Mouse (Mus musculus) limb, embryonic 12.5 days (tissue): ENCODE measurements around the gene Lclat1. TPM values are rescaled to one million over a fixed set of nuclear protein-coding genes. Genes with fewer than 3 reads are reported as not detected.

Experiments used
- ATAC-seq: fragments of 200-750 bp; cut with Nextera tagmentation; 2 replicates; pipeline ENCODE4 v1.8.0; 2017; ENCODE audit warnings: low read depth, moderate TSS enrichment; ENCODE audit not compliant: insufficient number of reproducible peaks, insufficient read depth, low FRiP score, low TSS enrichment
- H3K27ac ChIP-seq: fragments of 300-500 bp; sonication (generic); 2 replicates; pipeline ENCODE4 v1.5.1; 2016; ENCODE audit warnings: mild to moderate bottlenecking, moderate library complexity
- H3K27me3 ChIP-seq: fragments of 300-500 bp; sonication (generic); 2 replicates; pipeline ENCODE4 v1.6.1; 2016; ENCODE audit warnings: mild to moderate bottlenecking, moderate library complexity
- H3K36me3 ChIP-seq: fragments of 300-500 bp; sonication (generic); 2 replicates; pipeline ENCODE4 v1.6.1; 2016; ENCODE audit warnings: mild to moderate bottlenecking, moderate library complexity
- H3K4me1 ChIP-seq: fragments of 300-500 bp; sonication (generic); replicated peaks from 2 replicates; pipeline ENCODE4 v1.6.1; 2016
- H3K4me2 ChIP-seq: fragments of 300-500 bp; sonication (generic); 2 replicates; pipeline ENCODE4 v1.6.1; 2016; ENCODE audit warnings: mild to moderate bottlenecking, moderate library complexity
- H3K4me3 ChIP-seq: fragments of 300-500 bp; sonication (generic); replicated peaks from 2 replicates; pipeline ENCODE4 v1.5.1; 2016; ENCODE audit warnings: mild to moderate bottlenecking
- H3K9ac ChIP-seq: fragments of 300-500 bp; sonication (generic); replicated peaks from 2 replicates; pipeline ENCODE4 v1.6.1; 2016; ENCODE audit warnings: mild to moderate bottlenecking, moderate library complexity
- H3K9me3 ChIP-seq: fragments of 300-500 bp; sonication (generic); 2 replicates; pipeline ENCODE4 v1.6.1; 2016; ENCODE audit warnings: mild to moderate bottlenecking, moderate library complexity
- WGBS: fragments of 180-500 bp; shearing (Covaris S2); methylation state at CpG from one replicate; pipeline ENCODE4 v1.1.7; 2016; 5-methylcytosine and 5-hydroxymethylcytosine counted together
- polyA plus RNA-seq: library from polyadenylated mRNA; unstranded; fragments of >200 nt; fragmentation: Nextera tagmentation; extraction: Ambion mirVana; gene quantifications from 2 replicates; pipeline ENCODE4 v1.2.1, GENCODE M21; 2016

Lclat1 gene
- polyA plus RNA-seq, 1 experiment from 2014 or later, result 7.5 TPM

GRCm38 (mm10) chr17:73174083-73174562 lies 66.3 kb downstream of the Lclat1 start:
- ATAC-seq, result peak; percentile 87
- 39% methylated on average over 5 of the region's 5 CpGs for WGBS
- H3K27ac ChIP-seq, result peak overlapping the region; percentile 75

DNA sequence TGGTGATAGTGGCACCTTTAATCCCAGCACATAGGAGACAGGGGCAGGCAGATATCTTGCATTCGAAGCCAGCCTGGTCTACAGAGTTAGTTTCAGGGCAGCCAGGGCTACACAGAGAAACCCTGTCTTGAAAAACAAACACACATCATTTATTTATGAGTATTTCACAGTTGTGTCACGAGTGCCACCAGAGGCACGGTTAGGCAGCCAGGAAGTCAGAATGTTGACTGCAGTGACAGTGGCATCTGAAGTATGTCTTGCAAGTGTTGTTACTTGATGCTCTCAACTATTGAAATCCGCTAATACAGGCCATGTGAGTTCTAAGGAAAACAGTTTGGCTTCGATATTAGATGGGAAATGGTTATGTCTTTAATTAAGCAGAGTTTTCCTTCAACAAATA lies 67.9 kb downstream of the Lclat1 start:
- H3K27me3 ChIP-seq, result no peaks in the 10 kb centered on the region
- 66% methylated on average over 5 of the region's 5 CpGs for WGBS
- no peak overlapping the region for H3K4me2 ChIP-seq
- peaks cover under 1% of the 10 kb centered on the region; the same call in 1 of the 2 replicates for H3K36me3 ChIP-seq
- no peak overlapping the region for H3K9ac ChIP-seq
- H3K9me3 ChIP-seq, result no peaks in the 10 kb centered on the region
- no peak for ATAC-seq
- no peak overlapping the region for H3K27ac ChIP-seq
- H3K4me1 ChIP-seq, result peaks cover 17% of the 10 kb centered on the region
- no peak overlapping the region for H3K4me3 ChIP-seq

More at GRCm38 (mm10) chr17:73174083-73174562, 66.3 kb downstream of the Lclat1 start:
- Histone ChIP-seq H3K27me3 (no peaks in the 10 kb centered on the region), H3K4me2 (no peak overlapping the region), H3K9ac (no peak overlapping the region), H3K4me1 (peaks cover 17% of the 10 kb centered on the region), H3K9me3 (no peaks in the 10 kb centered on the region), H3K36me3 (peaks cover 7% of the 10 kb centered on the region), H3K4me3 (no peak overlapping the region)

DNA sequence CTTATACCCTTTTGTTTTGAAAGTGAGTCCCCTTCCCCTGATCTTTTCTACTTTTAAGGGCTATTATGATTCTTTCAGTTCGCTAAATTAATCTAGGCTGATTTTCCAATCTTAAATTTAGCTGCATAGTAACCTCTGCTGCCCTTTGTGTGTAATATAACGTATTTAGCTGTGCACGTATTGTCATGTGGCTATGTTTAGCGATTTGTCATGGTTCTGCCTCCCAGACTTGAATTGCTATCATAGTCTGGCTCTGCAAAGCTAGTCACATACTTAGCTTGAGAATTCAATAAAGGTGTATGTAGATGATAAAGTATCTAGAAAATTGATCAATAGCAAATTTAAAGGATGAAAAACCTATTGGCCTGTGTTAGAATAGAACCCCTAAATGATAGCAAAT lies 69.3 kb downstream of the Lclat1 start:
- Histone ChIP-seq H3K9me3 (no peaks in the 10 kb centered on the region), H3K4me2 (no peak overlapping the region), H3K4me1 (peaks cover 17% of the 10 kb centered on the region), H3K4me3 (no peak overlapping the region), H3K9ac (no peak overlapping the region), H3K27ac (no peak overlapping the region), H3K36me3 (no peaks in the 10 kb centered on the region), H3K27me3 (no peaks in the 10 kb centered on the region)
- ATAC-seq, result no peak
- WGBS, result 92% methylated on average over 4 of the region's 4 CpGs

- H3K27me3 ChIP-seq, result no peaks in the 10 kb centered on the region
- no peak overlapping the region for H3K9ac ChIP-seq
- H3K27ac ChIP-seq, result no peak overlapping the region
- no peak overlapping the region for H3K4me2 ChIP-seq
- H3K4me3 ChIP-seq, result no peak overlapping the region
- H3K36me3 ChIP-seq, result peaks cover 10% of the 10 kb centered on the region
- no peaks in the 10 kb centered on the region for H3K4me1 ChIP-seq
- 95% methylated on average over 5 of the region's 5 CpGs for WGBS
- no peaks in the 10 kb centered on the region for H3K9me3 ChIP-seq
- ATAC-seq, result no peak
Measured at GRCm38 (mm10) chr17:73186929-73187328, 79.1 kb downstream of the Lclat1 start.

- 87% methylated on average over 6 of the region's 6 CpGs for WGBS
- no peaks in the 10 kb centered on the region for H3K27me3 ChIP-seq
Measured at GRCm38 (mm10) chr17:73194146-73194545, 86.4 kb downstream of the Lclat1 start.

DNA sequence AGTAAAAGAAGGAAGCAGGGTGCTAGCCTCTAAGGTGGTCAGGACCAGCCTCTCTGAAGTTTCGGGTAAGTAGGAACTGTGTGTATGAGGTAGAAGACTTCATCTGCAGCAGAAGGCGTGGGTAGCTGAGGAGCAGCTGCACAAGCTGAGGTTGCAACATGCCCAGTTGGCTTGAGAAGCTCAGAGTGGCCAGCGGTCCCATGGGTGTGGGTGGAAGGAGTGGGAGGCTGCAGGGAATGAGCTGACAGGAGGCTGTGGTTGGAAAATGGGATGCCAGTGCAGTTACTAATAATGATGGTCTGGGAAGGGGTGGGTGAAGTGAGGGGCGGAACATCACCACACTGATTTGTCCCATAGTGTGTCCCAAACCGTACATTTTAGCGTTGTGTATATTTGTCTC lies 86.8 kb downstream of the Lclat1 start:
- H3K27ac ChIP-seq, result no peak overlapping the region
- peaks cover 8% of the 10 kb centered on the region for H3K36me3 ChIP-seq
- no peak overlapping the region for H3K9ac ChIP-seq
- H3K4me2 ChIP-seq, result no peak overlapping the region
- no peak for ATAC-seq
- no peak overlapping the region for H3K4me3 ChIP-seq
- 94% methylated on average over 6 of the region's 6 CpGs for WGBS
- no peaks in the 10 kb centered on the region for H3K27me3 ChIP-seq
- H3K4me1 ChIP-seq, result no peaks in the 10 kb centered on the region
- H3K9me3 ChIP-seq, result no peaks in the 10 kb centered on the region

More at GRCm38 (mm10) chr17:73194146-73194545, 86.4 kb downstream of the Lclat1 start:
- Histone ChIP-seq H3K9ac (no peak overlapping the region), H3K4me2 (no peak overlapping the region), H3K36me3 (peaks cover 10% of the 10 kb centered on the region), H3K9me3 (no peaks in the 10 kb centered on the region), H3K4me3 (no peak overlapping the region), H3K27ac (no peak overlapping the region), H3K4me1 (no peaks in the 10 kb centered on the region)
- no peak for ATAC-seq

DNA sequence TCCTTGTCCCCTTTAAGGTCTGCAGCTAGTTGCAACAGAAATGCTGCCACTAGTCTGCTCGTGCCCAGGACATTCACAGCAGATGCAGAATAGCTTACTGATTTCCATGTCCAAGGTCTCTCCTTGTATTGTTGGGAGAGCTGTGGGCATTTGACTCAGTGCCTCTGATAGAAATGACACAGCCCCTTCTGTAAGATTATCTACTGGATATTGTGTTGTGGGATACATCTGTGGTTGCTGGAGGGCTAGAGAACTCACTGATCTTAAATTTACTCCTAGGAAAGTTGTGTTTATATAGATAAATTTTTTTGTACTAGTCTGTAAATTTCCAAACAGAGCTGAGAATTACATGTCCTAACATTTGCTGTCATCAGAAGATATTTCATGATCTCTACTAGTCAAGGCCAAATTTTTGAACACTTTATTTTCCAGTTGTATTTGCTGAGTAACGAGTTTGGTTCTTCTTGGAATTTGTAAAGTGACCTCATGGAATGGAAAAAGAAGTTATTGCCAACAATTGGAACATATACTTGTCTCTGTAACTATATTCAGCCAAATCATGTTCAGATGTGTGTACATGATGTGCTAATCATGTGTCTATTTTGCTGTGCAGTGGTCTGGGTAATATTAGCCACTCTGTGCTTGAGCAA lies 87.4 kb downstream of the Lclat1 start:
- no peak overlapping the region for H3K4me2 ChIP-seq
- WGBS, result 86% methylated on average over 2 of the region's 2 CpGs
- no peak overlapping the region for H3K27ac ChIP-seq
- H3K27me3 ChIP-seq, result no peaks in the 10 kb centered on the region
- no peak overlapping the region for H3K9ac ChIP-seq
- H3K4me1 ChIP-seq, result no peaks in the 10 kb centered on the region
- peaks cover 3% of the 10 kb centered on the region for H3K36me3 ChIP-seq
- no peaks in the 10 kb centered on the region for H3K9me3 ChIP-seq
- no peak for ATAC-seq
- no peak overlapping the region for H3K4me3 ChIP-seq

GRCm38 (mm10) chr17:73196139-73196538 lies 88.4 kb downstream of the Lclat1 start:
- WGBS, result 93% methylated on average over 1 of the region's 1 CpGs
- no peaks in the 10 kb centered on the region for H3K27me3 ChIP-seq

GRCm38 (mm10) chr17:73197724-73198123 lies 89.9 kb downstream of the Lclat1 start:
- no peak overlapping the region for H3K27ac ChIP-seq
- no peak overlapping the region for H3K4me3 ChIP-seq
- no peaks in the 10 kb centered on the region; the same call in none of the 2 replicates for H3K36me3 ChIP-seq
- H3K9ac ChIP-seq, result no peak overlapping the region
- no peak overlapping the region for H3K4me2 ChIP-seq
- ATAC-seq, result no peak
- peaks cover 5% of the 10 kb centered on the region; the same call in 1 of the 2 replicates for H3K4me1 ChIP-seq
- no peaks in the 10 kb centered on the region for H3K27me3 ChIP-seq
- WGBS, result 65% methylated on average over 1 of the region's 1 CpGs
- peaks cover 2% of the 10 kb centered on the region; the same call in 1 of the 2 replicates for H3K9me3 ChIP-seq

More at GRCm38 (mm10) chr17:73196139-73196538, 88.4 kb downstream of the Lclat1 start:
- H3K9me3 ChIP-seq, result no peaks in the 10 kb centered on the region
- no peak for ATAC-seq
- H3K4me3 ChIP-seq, result no peak overlapping the region
- H3K4me1 ChIP-seq, result peaks cover 2% of the 10 kb centered on the region; the same call in 1 of the 2 replicates
- H3K4me2 ChIP-seq, result no peak overlapping the region
- no peaks in the 10 kb centered on the region; the same call in 1 of the 2 replicates for H3K36me3 ChIP-seq
- no peak overlapping the region for H3K27ac ChIP-seq
- H3K9ac ChIP-seq, result no peak overlapping the region

DNA sequence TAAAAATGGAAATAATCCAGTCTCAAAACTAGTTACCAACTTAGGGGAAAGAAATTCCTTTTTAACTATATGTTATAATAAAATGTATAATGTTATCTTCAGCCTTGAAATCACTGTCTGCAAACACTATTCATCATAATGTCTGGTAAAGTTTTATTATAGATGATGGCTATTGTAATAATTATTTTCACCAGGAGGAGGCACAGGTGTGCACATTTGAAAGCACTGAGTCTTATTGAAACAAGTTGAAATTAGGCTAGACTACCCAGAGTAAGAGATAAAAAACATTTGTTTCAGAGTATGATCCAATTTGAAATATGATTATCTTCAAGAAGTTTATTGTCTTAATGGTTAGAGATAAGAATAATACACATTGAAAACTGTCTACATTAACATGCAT lies 91.6 kb downstream of the Lclat1 start:
- Histone ChIP-seq H3K4me1 (peaks cover 5% of the 10 kb centered on the region; the same call in 1 of the 2 replicates), H3K4me2 (no peak overlapping the region), H3K4me3 (no peak overlapping the region), H3K9ac (no peak overlapping the region), H3K27ac (no peak overlapping the region), H3K27me3 (no peaks in the 10 kb centered on the region), H3K36me3 (no peaks in the 10 kb centered on the region; the same call in none of the 2 replicates), H3K9me3 (peaks cover 6% of the 10 kb centered on the region; the same call in 1 of the 2 replicates)
- no peak for ATAC-seq

- H3K4me3 ChIP-seq, result no peak overlapping the region
- H3K9ac ChIP-seq, result no peak overlapping the region
- H3K9me3 ChIP-seq, result peaks cover 6% of the 10 kb centered on the region; the same call in 1 of the 2 replicates
- no peak overlapping the region for H3K4me2 ChIP-seq
- no peak overlapping the region for H3K27ac ChIP-seq
- H3K4me1 ChIP-seq, result peaks cover 5% of the 10 kb centered on the region; the same call in 1 of the 2 replicates
- 63% methylated on average over 1 of the region's 1 CpGs for WGBS
- no peaks in the 10 kb centered on the region; the same call in 1 of the 2 replicates for H3K36me3 ChIP-seq
- H3K27me3 ChIP-seq, result no peaks in the 10 kb centered on the region
- no peak for ATAC-seq
Measured at GRCm38 (mm10) chr17:73200380-73200779, 92.6 kb downstream of the Lclat1 start.
